Comparison of ENCODE assay signal across 10 mouse cellular contexts in the genomic region with DNA sequence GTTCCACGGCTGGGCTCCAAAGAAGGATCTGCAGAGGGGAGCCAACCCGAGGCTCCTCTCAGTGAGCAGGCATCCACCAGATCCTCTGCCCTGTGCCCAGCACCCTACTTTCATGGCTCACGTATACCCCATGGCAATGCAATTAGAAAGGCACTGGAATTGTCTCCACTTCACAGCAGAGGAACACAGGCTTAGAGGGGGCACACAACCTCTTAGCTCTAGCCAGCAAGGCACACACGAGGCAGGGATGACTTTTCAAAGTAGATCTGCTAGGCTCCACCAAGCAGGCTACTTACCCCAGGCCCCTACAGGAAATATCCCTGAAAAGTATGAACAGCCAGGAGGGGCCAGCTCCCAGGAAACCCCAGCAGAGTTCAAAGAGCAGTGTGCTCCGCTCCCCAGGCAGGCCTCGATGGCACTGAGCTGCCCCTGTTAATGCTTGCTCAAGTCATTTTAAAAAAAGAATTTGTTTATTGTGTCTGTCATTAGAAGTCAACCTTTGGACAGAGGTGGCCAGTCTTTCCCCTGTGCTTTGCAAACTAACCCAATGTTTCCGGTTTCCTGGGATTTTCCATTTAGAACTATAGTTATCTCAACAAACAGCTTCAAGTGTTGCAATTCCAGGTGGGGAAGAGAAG.
DNase-seq lines count a peak whose midpoint lies in the region; ATAC-seq and TF ChIP-seq lines count a peak whose summit lies in the region.
"Had no signal": no experiment of that assay in that cellular context is flagged by ENCODE, and none has a peak within 500 bp of the region (broad histone marks: within the 10 kb centered on the region; RNA-seq: fewer than 3 reads in every experiment).

No protein-coding gene starts in this region.

- H3K27me3 ChIP-seq in hindbrain, embryonic 12.5 days = no peaks in the 10 kb centered on the region
- H3K27me3 ChIP-seq in hindbrain, postnatal 0 days (ENCODE audit: insufficient read depth, low read length) = no peaks in the 10 kb centered on the region
- no peaks in the 10 kb centered on the region for H3K27me3 ChIP-seq in intestine, embryonic 15.5 days (replicated peaks)
- no peaks in the 10 kb centered on the region for H3K27me3 ChIP-seq in liver, embryonic 11.5 days (replicated peaks; ENCODE audit: control insufficient read depth, insufficient read depth, low read length)

- H3K36me3 ChIP-seq in hindbrain, embryonic 12.5 days = 0 out of 2 replicates have a peak, but pooled peaks cover 7% of the 10 kb centered on the region
- H3K36me3 ChIP-seq in hindbrain, postnatal 0 days (ENCODE audit: insufficient read depth, low read length) = no peaks in the 10 kb centered on the region
- no peaks in the 10 kb centered on the region for H3K36me3 ChIP-seq in intestine, embryonic 15.5 days
- H3K36me3 ChIP-seq in liver, embryonic 11.5 days (ENCODE audit: control insufficient read depth, insufficient read depth, low read length) = 0 out of 2 replicates have a peak, but pooled peaks cover 2% of the 10 kb centered on the region

- 74% methylated on average over 7 of the region's 7 CpGs for WGBS in hindbrain, embryonic 12.5 days
- 75% methylated on average over 7 of the region's 7 CpGs for WGBS in hindbrain, postnatal 0 days
- WGBS in intestine, embryonic 15.5 days = 42% methylated on average over 7 of the region's 7 CpGs
- WGBS in liver, embryonic 11.5 days = 59% methylated on average over 7 of the region's 7 CpGs

- H3K4me1 ChIP-seq in hindbrain, embryonic 12.5 days = peaks cover 17% of the 10 kb centered on the region; the same call in 1 of the 2 replicates
- no peaks in the 10 kb centered on the region for H3K4me1 ChIP-seq in hindbrain, postnatal 0 days (ENCODE audit: insufficient read depth, low read length)
- H3K4me1 ChIP-seq in brown adipose tissue, adult 24 weeks (ENCODE audit: control insufficient read depth, insufficient read depth, insufficient read length, low read length) = peaks cover 69% of the 10 kb centered on the region
- H3K4me1 ChIP-seq in intestine, embryonic 15.5 days (replicated peaks) = peaks cover 51% of the 10 kb centered on the region
- peaks cover 57% of the 10 kb centered on the region for H3K4me1 ChIP-seq in liver, embryonic 11.5 days (replicated peaks; ENCODE audit: control insufficient read depth, insufficient read depth, low read length)

- ATAC-seq in hindbrain, embryonic 12.5 days (ENCODE audit: low FRiP score) = no peak
- ATAC-seq in hindbrain, postnatal 0 days = no peak
- peak; percentile 92 for ATAC-seq in intestine, embryonic 15.5 days
- peak; percentile 28; the same call in 1 of the 2 replicates for ATAC-seq in liver, embryonic 11.5 days (replicated peaks; ENCODE audit: low FRiP score)

- H3K9ac ChIP-seq in hindbrain, embryonic 12.5 days = no peak overlapping the region
- no peak overlapping the region for H3K9ac ChIP-seq in hindbrain, postnatal 0 days (replicated peaks; ENCODE audit: low read length)
- H3K9ac ChIP-seq in intestine, embryonic 15.5 days = 0 out of 2 replicates have a peak overlapping the region, but pooled peaks have one; percentile 9
- H3K9ac ChIP-seq in liver, embryonic 11.5 days (ENCODE audit: low read depth, low read length) = peak overlapping the region; percentile 50

- no peak for DNase-seq in hindbrain, postnatal 0 days (ENCODE audit: low spot score)
- no peak for DNase-seq in liver, embryonic 11.5 days (ENCODE audit: low spot score)
- no peak for DNase-seq in adrenal gland, adult 8-10 months
- DNase-seq in cerebellum, postnatal 25 days = no peak
- no peak for DNase-seq in right cerebral cortex, postnatal 25 days
- DNase-seq: cerebellum, postnatal 14 days had no signal

- H3K4me3 ChIP-seq in hindbrain, embryonic 12.5 days = no peak overlapping the region
- no peak overlapping the region for H3K4me3 ChIP-seq in hindbrain, postnatal 0 days (ENCODE audit: low read length)
- no peak overlapping the region for H3K4me3 ChIP-seq in brown adipose tissue, adult 24 weeks (ENCODE audit: insufficient read depth, low read depth, low read length)
- H3K4me3 ChIP-seq in intestine, embryonic 15.5 days (replicated peaks) = no peak overlapping the region
- no peak overlapping the region for H3K4me3 ChIP-seq in liver, embryonic 11.5 days (ENCODE audit: low read depth, low read length)
- H3K4me3 ChIP-seq: limb, embryonic 10.5 days had no signal

- no peaks in the 10 kb centered on the region for H3K9me3 ChIP-seq in hindbrain, embryonic 12.5 days (replicated peaks)
- H3K9me3 ChIP-seq in hindbrain, postnatal 0 days (ENCODE audit: low read length) = no peaks in the 10 kb centered on the region
- no peaks in the 10 kb centered on the region for H3K9me3 ChIP-seq in intestine, embryonic 15.5 days
- H3K9me3 ChIP-seq in liver, embryonic 11.5 days (ENCODE audit: control insufficient read depth, low read length) = peaks cover 3% of the 10 kb centered on the region; the same call in 1 of the 2 replicates

- TF ChIP-seq CTCF in hindbrain, postnatal 0 days (IDR thresholded peaks at IDR 0.05; ENCODE audit: low read depth) = no peak

- no peak overlapping the region for H3K4me2 ChIP-seq in hindbrain, embryonic 12.5 days (replicated peaks)
- H3K4me2 ChIP-seq in hindbrain, postnatal 0 days (ENCODE audit: low read depth, low read length) = no peak overlapping the region
- peak overlapping the region; percentile 45 for H3K4me2 ChIP-seq in intestine, embryonic 15.5 days (replicated peaks)
- H3K4me2 ChIP-seq in liver, embryonic 11.5 days = peak overlapping the region; percentile 40

- H3K27ac ChIP-seq in hindbrain, embryonic 12.5 days = peak overlapping the region; percentile 7; the same call in 1 of the 2 replicates
- H3K27ac ChIP-seq in hindbrain, postnatal 0 days = no peak overlapping the region
- peak overlapping the region; percentile 49; the same call in 1 of the 2 replicates for H3K27ac ChIP-seq in brown adipose tissue, adult 24 weeks (replicated peaks; ENCODE audit: low read depth, low read length)
- H3K27ac ChIP-seq in intestine, embryonic 15.5 days = peak overlapping the region; percentile 88
- H3K27ac ChIP-seq in liver, embryonic 11.5 days (ENCODE audit: low read depth, low read length) = peak overlapping the region; percentile 82
- H3K27ac ChIP-seq: limb, embryonic 10.5 days had no signal

Comparison
In these comparisons a context has a peak if more than half of its experiments do, and no peak if none do; other contexts are left out.
1. ATAC-seq: peak in intestine, embryonic 15.5 days (single experiment) and liver, embryonic 11.5 days (single experiment); none in hindbrain, embryonic 12.5 days (single experiment) and hindbrain, postnatal 0 days (single experiment).
2. H3K4me2 ChIP-seq: peak in intestine, embryonic 15.5 days (single experiment) and liver, embryonic 11.5 days (single experiment); none in hindbrain, embryonic 12.5 days (single experiment) and hindbrain, postnatal 0 days (single experiment).
3. H3K9ac ChIP-seq: peak in intestine, embryonic 15.5 days (single experiment) and liver, embryonic 11.5 days (single experiment); none in hindbrain, embryonic 12.5 days (single experiment) and hindbrain, postnatal 0 days (single experiment).